Mouse (Mus musculus) heart, embryonic 13.5 days (tissue): ENCODE measurements at regions not wholly inside any gene's neighbourhood (a gene's known extent, or its start where the extent isn't known, plus 50 kb on each side); places are given as distances from the start of the nearest gene placed in this dataset.
A peak's percentile ranks its signal among the peaks of the same experiment; 100 is the strongest.
"Not testable (repeated sequence)": the region's sequence is repeated elsewhere in the genome, so short reads cannot be mapped to it uniquely, and the experiment has no call there.

Source experiments
- ATAC-seq: fragments of 200-750 bp; cut with Nextera tagmentation; 2 replicates; pipeline ENCODE4 v1.8.0; 2017; ENCODE audit warnings: moderate TSS enrichment; ENCODE audit not compliant: insufficient number of reproducible peaks, low FRiP score, low TSS enrichment; ENCODE audit errors: extremely low read depth
- H3K27ac ChIP-seq: fragments of 300-500 bp; sonication (generic); replicated peaks from 2 replicates; pipeline ENCODE4 v1.5.1; 2015; ENCODE audit warnings: moderate library complexity, mild to moderate bottlenecking, inconsistent platforms
- H3K27me3 ChIP-seq: fragments of 300-500 bp; sonication (generic); replicated peaks from 2 replicates; pipeline ENCODE4 v1.6.1; 2015; ENCODE audit warnings: mild to moderate bottlenecking, inconsistent platforms
- H3K36me3 ChIP-seq: fragments of 300-500 bp; sonication (generic); 2 replicates; pipeline ENCODE4 v1.6.1; 2015; ENCODE audit warnings: mild to moderate bottlenecking, inconsistent platforms
- H3K4me1 ChIP-seq: fragments of 300-500 bp; sonication (generic); 2 replicates; pipeline ENCODE4 v1.6.1; 2015; ENCODE audit warnings: inconsistent platforms
- H3K4me2 ChIP-seq: fragments of 300-500 bp; sonication (generic); 2 replicates; pipeline ENCODE4 v1.6.1; 2015; ENCODE audit warnings: inconsistent platforms, mild to moderate bottlenecking, moderate library complexity
- H3K4me3 ChIP-seq: fragments of 300-500 bp; sonication (generic); 2 replicates; pipeline ENCODE4 v1.5.1; 2015; ENCODE audit warnings: moderate library complexity, mild to moderate bottlenecking, inconsistent platforms
- H3K9ac ChIP-seq: fragments of 300-500 bp; sonication (generic); 2 replicates; pipeline ENCODE4 v1.6.1; 2015; ENCODE audit warnings: inconsistent platforms, mild to moderate bottlenecking, moderate library complexity
- H3K9me3 ChIP-seq: fragments of 300-500 bp; sonication (generic); 2 replicates; pipeline ENCODE4 v1.6.1; 2016; ENCODE audit warnings: inconsistent platforms
- WGBS: fragments of 180-500 bp; shearing (Covaris S2); methylation state at CpG from one replicate; pipeline ENCODE4 v1.1.7; 2015; ENCODE audit warnings: mixed read lengths; 5-methylcytosine and 5-hydroxymethylcytosine counted together

GRCm38 (mm10) chr5:4248422-4248821 lies 56.3 kb downstream of the Mterf1b start:
- Histone ChIP-seq H3K4me3 (no peak overlapping the region), H3K27me3 (no peaks in the 10 kb centered on the region), H3K27ac (no peak overlapping the region), H3K9ac (no peak overlapping the region), H3K36me3 (no peaks in the 10 kb centered on the region), H3K9me3 (no peaks in the 10 kb centered on the region), H3K4me1 (peaks cover 6% of the 10 kb centered on the region), H3K4me2 (no peak overlapping the region)
- no peak for ATAC-seq
- 81% methylated on average over 2 of the region's 2 CpGs for WGBS

GRCm38 (mm10) chr5:4254280-4254679 lies 62.1 kb downstream of the Mterf1b start:
- H3K4me1 ChIP-seq, H3K36me3 ChIP-seq, H3K4me3 ChIP-seq, H3K9ac ChIP-seq, H3K9me3 ChIP-seq, H3K27me3 ChIP-seq, H3K4me2 ChIP-seq, ATAC-seq, H3K27ac ChIP-seq: not testable (repeated sequence)
- 79% methylated on average over 5 of the region's 5 CpGs for WGBS

GRCm38 (mm10) chr5:4257048-4257750 lies 65.0 kb downstream of the Mterf1b start:
- Histone ChIP-seq H3K27ac (no peak overlapping the region), H3K27me3 (no peaks in the 10 kb centered on the region), H3K36me3 (no peaks in the 10 kb centered on the region), H3K4me1 (peaks cover 15% of the 10 kb centered on the region), H3K4me3 (no peak overlapping the region), H3K9ac (no peak overlapping the region), H3K9me3 (no peaks in the 10 kb centered on the region), H3K4me2 (no peak overlapping the region)
- WGBS = 69% methylated on average over 12 of the region's 12 CpGs
- no peak for ATAC-seq

GRCm38 (mm10) chr5:4259260-4259659 lies 67.1 kb downstream of the Mterf1b start:
- no peak overlapping the region for H3K9ac ChIP-seq
- WGBS = 74% methylated on average over 4 of the region's 4 CpGs
- H3K27me3 ChIP-seq = no peaks in the 10 kb centered on the region
- H3K4me2 ChIP-seq = no peak overlapping the region
- no peaks in the 10 kb centered on the region for H3K36me3 ChIP-seq
- H3K9me3 ChIP-seq = no peaks in the 10 kb centered on the region
- peaks cover 15% of the 10 kb centered on the region for H3K4me1 ChIP-seq
- no peak overlapping the region for H3K4me3 ChIP-seq
- no peak overlapping the region for H3K27ac ChIP-seq
- ATAC-seq = no peak

- no peaks in the 10 kb centered on the region for H3K36me3 ChIP-seq
- no peaks in the 10 kb centered on the region for H3K9me3 ChIP-seq
- H3K27me3 ChIP-seq = no peaks in the 10 kb centered on the region
- 90% methylated on average over 1 of the region's 1 CpGs for WGBS
- no peak overlapping the region for H3K4me3 ChIP-seq
- H3K27ac ChIP-seq = no peak overlapping the region
- no peak overlapping the region for H3K9ac ChIP-seq
- ATAC-seq = no peak
- no peak overlapping the region for H3K4me2 ChIP-seq
- peaks cover 21% of the 10 kb centered on the region for H3K4me1 ChIP-seq
Measured at GRCm38 (mm10) chr5:4262666-4263065, 70.5 kb downstream of the Mterf1b start.

- H3K9ac ChIP-seq = no peak overlapping the region
- no peak for ATAC-seq
- H3K27me3 ChIP-seq = no peaks in the 10 kb centered on the region
- H3K9me3 ChIP-seq = no peaks in the 10 kb centered on the region
- no peaks in the 10 kb centered on the region for H3K36me3 ChIP-seq
- no peak overlapping the region for H3K27ac ChIP-seq
- H3K4me2 ChIP-seq = no peak overlapping the region
- H3K4me1 ChIP-seq = peaks cover 21% of the 10 kb centered on the region
- no peak overlapping the region for H3K4me3 ChIP-seq
- WGBS = 66% methylated on average over 5 of the region's 5 CpGs
Measured at GRCm38 (mm10) chr5:4263560-4264160, 71.5 kb downstream of the Mterf1b start.

- no peaks in the 10 kb centered on the region for H3K9me3 ChIP-seq
- no peak overlapping the region for H3K27ac ChIP-seq
- WGBS = 68% methylated on average over 2 of the region's 2 CpGs
- ATAC-seq = no peak
- H3K4me1 ChIP-seq = peaks cover 6% of the 10 kb centered on the region
- H3K27me3 ChIP-seq = no peaks in the 10 kb centered on the region
- H3K36me3 ChIP-seq = no peaks in the 10 kb centered on the region
- no peak overlapping the region for H3K4me2 ChIP-seq
- no peak overlapping the region for H3K9ac ChIP-seq
- H3K4me3 ChIP-seq = no peak overlapping the region
Measured at GRCm38 (mm10) chr5:4267717-4268116, 75.5 kb downstream of the Mterf1b start.

GRCm38 (mm10) chr5:4273001-4273400 lies 80.8 kb downstream of the Mterf1b start:
- H3K4me1 ChIP-seq = peaks cover 11% of the 10 kb centered on the region
- no peak overlapping the region for H3K4me3 ChIP-seq
- 45% methylated on average over 5 of the region's 5 CpGs for WGBS
- peak overlapping the region; percentile 11; the same call in 1 of the 2 replicates for H3K4me2 ChIP-seq
- H3K27ac ChIP-seq = peak overlapping the region; percentile 66
- H3K27me3 ChIP-seq = no peaks in the 10 kb centered on the region
- no peak overlapping the region for H3K9ac ChIP-seq
- H3K9me3 ChIP-seq = no peaks in the 10 kb centered on the region
- no peaks in the 10 kb centered on the region for H3K36me3 ChIP-seq
- ATAC-seq = peak; percentile 31; the same call in 1 of the 2 replicates

GRCm38 (mm10) chr5:4303616-4304015 lies 111.4 kb downstream of the Mterf1b start:
- 36% methylated on average over 4 of the region's 4 CpGs for WGBS
- H3K27ac ChIP-seq = no peak overlapping the region
- H3K4me1 ChIP-seq = no peaks in the 10 kb centered on the region
- H3K27me3 ChIP-seq = no peaks in the 10 kb centered on the region
- H3K9me3 ChIP-seq = no peaks in the 10 kb centered on the region
- no peak overlapping the region for H3K4me3 ChIP-seq
- ATAC-seq = no peak
- H3K36me3 ChIP-seq = no peaks in the 10 kb centered on the region
- no peak overlapping the region for H3K4me2 ChIP-seq
- H3K9ac ChIP-seq = no peak overlapping the region

GRCm38 (mm10) chr5:4304201-4304600 lies 112.0 kb downstream of the Mterf1b start:
- Histone ChIP-seq H3K27ac (no peak overlapping the region), H3K36me3 (no peaks in the 10 kb centered on the region), H3K4me1 (no peaks in the 10 kb centered on the region), H3K9ac (no peak overlapping the region), H3K9me3 (no peaks in the 10 kb centered on the region), H3K4me2 (no peak overlapping the region), H3K27me3 (no peaks in the 10 kb centered on the region), H3K4me3 (no peak overlapping the region)
- ATAC-seq = no peak
- WGBS = 68% methylated on average over 5 of the region's 5 CpGs

- Histone ChIP-seq H3K4me1 (peaks cover 30% of the 10 kb centered on the region), H3K27ac (no peak overlapping the region), H3K4me2 (no peak overlapping the region), H3K9ac (no peak overlapping the region), H3K36me3 (no peaks in the 10 kb centered on the region), H3K9me3 (no peaks in the 10 kb centered on the region), H3K4me3 (no peak overlapping the region), H3K27me3 (no peaks in the 10 kb centered on the region)
- 80% methylated on average over 5 of the region's 5 CpGs for WGBS
- no peak for ATAC-seq
Measured at GRCm38 (mm10) chr5:4308514-4308913, 116.3 kb downstream of the Mterf1b start.

GRCm38 (mm10) chr5:4311169-4311568 lies 119.0 kb downstream of the Mterf1b start:
- Histone ChIP-seq H3K4me2 (no peak overlapping the region), H3K36me3 (no peaks in the 10 kb centered on the region), H3K4me1 (peaks cover 30% of the 10 kb centered on the region), H3K4me3 (no peak overlapping the region), H3K9ac (no peak overlapping the region), H3K27me3 (no peaks in the 10 kb centered on the region), H3K9me3 (no peaks in the 10 kb centered on the region), H3K27ac (peak overlapping the region; percentile 85)
- 46% methylated on average over 4 of the region's 4 CpGs for WGBS
- no peak for ATAC-seq
